Mouse (Mus musculus): ENCODE data around the gene Kat2b. TPM values are rescaled to one million over a fixed set of nuclear protein-coding genes. Genes with fewer than 3 reads are reported as not detected.
"Not testable (repeated sequence)": the region's sequence is repeated elsewhere in the genome, so short reads cannot be mapped to it uniquely, and the experiment has no call there.

The Kat2b gene
- polyA plus RNA-seq (2012; ENCODE audit: insufficient read depth, insufficient read length, missing spikeins): 34.4 and 48.5 TPM in 2 replicates

DNA sequence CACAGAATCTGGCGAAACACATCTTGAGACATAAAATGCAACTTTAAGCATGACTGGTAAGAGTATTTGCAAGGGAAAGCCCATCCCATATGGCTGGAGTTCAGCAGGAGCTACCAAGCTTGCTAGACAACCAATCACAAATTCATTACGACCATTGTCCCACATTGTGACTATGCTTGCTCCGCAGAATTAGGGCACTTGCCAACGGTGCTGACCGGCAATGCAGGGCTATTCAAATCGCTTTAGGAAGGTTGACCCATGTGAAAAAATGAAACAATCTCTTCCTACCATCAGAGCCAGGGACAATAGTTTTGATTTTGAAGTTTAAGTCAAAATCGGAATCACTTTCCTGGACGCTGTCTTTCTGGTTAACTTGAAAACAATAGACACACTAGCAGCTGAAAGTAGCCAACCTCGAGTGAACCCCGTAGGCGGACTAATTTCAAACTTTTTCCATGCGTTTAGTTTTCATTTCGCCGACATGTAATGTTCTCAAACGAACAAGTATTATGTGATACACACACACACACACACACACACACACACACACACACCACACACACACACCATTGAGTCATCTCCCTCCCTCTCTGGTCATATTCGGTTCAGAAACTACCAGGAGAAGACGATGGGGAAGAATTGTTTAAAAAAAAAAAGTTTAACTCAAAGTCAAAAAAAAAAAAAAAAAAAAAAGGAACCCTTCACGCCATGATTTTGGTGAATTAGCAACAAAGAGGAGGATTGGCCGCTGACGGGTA is at the start of gene Kat2b:
Kat2b (plus strand) TSS at position 701 of the 758 bp plus-strand sequence.
- Histone ChIP-seq H3K4me1 (ENCODE audit: control insufficient read depth, insufficient read depth, low read length) (peaks cover 21% of the 10 kb centered on the region), H3K27ac (ENCODE audit: insufficient read depth, low read depth, low read length) (peak within 1 kb of the TSS; percentile 91), H3K4me3 (ENCODE audit: insufficient read depth, low read length) (peak within 1 kb of the TSS; percentile 93)
- TF ChIP-seq POLR2A (IDR thresholded peaks at IDR 0.05; ENCODE audit: borderline replicate concordance, low read depth, low read length) (no peak), CTCF (IDR thresholded peaks at IDR 0.05; ENCODE audit: low read depth, low read length) (no peak)

DNA sequence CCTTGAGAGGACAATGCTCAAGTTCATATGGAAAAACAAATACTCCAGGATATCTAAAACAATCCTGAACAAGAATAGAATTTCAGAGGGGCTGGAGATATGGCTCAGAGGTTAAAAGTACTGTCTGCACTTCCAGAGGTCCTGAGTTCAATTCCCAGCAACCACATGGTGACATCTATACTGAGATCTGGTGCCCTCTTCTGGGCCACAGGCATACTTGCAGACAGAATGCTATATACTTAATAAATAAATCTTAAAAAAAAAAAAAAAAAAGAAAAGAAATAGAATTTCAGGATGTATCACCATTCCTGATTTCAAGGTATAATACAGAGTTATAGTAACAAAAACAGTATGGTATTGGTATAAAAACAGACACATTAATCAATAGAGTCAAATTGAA is 47.3 kb upstream of the Kat2b start:
- H3K4me3 ChIP-seq (ENCODE audit: insufficient read depth, low read length): no peak overlapping the region
- H3K4me1 ChIP-seq (ENCODE audit: control insufficient read depth, insufficient read depth, low read length): no peaks in the 10 kb centered on the region
- TF ChIP-seq CTCF (IDR thresholded peaks at IDR 0.05; ENCODE audit: low read depth, low read length): no peak
- TF ChIP-seq POLR2A (IDR thresholded peaks at IDR 0.05; ENCODE audit: borderline replicate concordance, low read depth, low read length): no peak
- no peak overlapping the region for H3K27ac ChIP-seq (ENCODE audit: insufficient read depth, low read depth, low read length)

DNA sequence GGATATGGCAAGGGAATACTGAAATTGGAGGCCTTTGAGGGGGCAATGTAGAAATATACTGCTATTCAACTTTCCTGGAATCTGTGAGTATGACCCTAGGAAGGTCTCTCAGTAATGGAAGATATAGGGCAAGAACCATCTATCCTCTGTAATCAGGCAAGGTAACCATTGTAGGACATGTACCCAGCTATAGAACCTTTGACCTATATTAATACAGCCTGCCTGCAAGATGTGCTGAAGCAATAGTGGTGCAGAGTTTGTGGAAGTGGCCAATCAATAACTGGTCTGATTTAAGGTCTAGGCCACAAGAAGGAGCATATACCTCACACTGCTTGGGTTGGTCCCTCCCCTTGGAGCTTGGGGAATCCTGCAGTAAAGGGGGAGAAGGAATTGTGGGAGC is 46.2 kb upstream of the Kat2b start:
- Histone ChIP-seq H3K27ac (ENCODE audit: insufficient read depth, low read depth, low read length) (no peak overlapping the region), H3K4me1 (ENCODE audit: control insufficient read depth, insufficient read depth, low read length) (no peaks in the 10 kb centered on the region), H3K4me3 (ENCODE audit: insufficient read depth, low read length) (no peak overlapping the region)
- TF ChIP-seq POLR2A (IDR thresholded peaks at IDR 0.05; ENCODE audit: borderline replicate concordance, low read depth, low read length) (no peak), CTCF (IDR thresholded peaks at IDR 0.05; ENCODE audit: low read depth, low read length) (no peak)

DNA sequence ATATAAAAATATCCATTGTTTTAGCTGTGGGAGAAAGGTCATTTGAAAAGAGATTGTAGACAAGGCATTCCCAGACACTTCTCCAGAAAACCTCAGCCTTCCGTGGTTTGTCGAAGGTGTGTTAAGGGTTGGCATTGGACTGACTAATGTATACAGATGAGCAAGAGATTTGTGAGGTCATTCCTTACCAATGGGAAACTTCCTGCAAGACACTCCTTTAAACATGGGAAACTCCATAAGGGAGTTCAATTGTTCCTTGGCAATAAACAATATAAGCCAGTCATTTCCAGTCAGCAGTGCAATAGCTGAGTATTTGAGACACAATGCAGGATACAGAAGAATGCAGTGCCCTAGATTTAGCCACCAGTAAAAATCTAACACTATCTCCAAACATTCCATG is 38.6 kb upstream of the Kat2b start:
- no peak overlapping the region for H3K4me3 ChIP-seq (ENCODE audit: insufficient read depth, low read length)
- TF ChIP-seq POLR2A (IDR thresholded peaks at IDR 0.05; ENCODE audit: borderline replicate concordance, low read depth, low read length) (no peak), CTCF (IDR thresholded peaks at IDR 0.05; ENCODE audit: low read depth, low read length) (no peak)
- no peaks in the 10 kb centered on the region for H3K4me1 ChIP-seq (ENCODE audit: control insufficient read depth, insufficient read depth, low read length)
- no peak overlapping the region for H3K27ac ChIP-seq (ENCODE audit: insufficient read depth, low read depth, low read length)

DNA sequence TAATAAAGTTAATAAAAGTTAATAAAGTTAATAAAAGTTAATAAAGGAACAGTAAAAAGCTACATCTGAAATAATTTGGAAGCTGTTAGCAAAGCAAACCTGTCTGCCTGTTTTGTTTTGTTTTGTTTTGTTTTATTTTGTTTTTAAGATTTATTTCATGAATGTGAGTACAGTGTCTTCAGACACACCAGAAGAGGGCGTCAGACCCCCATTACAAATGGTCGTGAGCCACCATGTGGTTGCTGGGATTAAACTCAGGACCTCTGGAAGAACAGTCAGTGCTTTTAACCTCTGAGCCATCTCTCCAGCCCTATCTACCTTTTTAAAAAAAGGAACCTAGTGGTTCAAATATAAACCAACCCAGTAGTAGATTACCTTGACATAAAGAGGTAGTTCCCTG is 35.5 kb upstream of the Kat2b start:
- Histone ChIP-seq H3K4me3 (ENCODE audit: insufficient read depth, low read length) (no peak overlapping the region), H3K27ac (ENCODE audit: insufficient read depth, low read depth, low read length) (no peak overlapping the region), H3K4me1 (ENCODE audit: control insufficient read depth, insufficient read depth, low read length) (no peaks in the 10 kb centered on the region)
- TF ChIP-seq POLR2A (IDR thresholded peaks at IDR 0.05; ENCODE audit: borderline replicate concordance, low read depth, low read length) (no peak), CTCF (IDR thresholded peaks at IDR 0.05; ENCODE audit: low read depth, low read length) (no peak)

DNA sequence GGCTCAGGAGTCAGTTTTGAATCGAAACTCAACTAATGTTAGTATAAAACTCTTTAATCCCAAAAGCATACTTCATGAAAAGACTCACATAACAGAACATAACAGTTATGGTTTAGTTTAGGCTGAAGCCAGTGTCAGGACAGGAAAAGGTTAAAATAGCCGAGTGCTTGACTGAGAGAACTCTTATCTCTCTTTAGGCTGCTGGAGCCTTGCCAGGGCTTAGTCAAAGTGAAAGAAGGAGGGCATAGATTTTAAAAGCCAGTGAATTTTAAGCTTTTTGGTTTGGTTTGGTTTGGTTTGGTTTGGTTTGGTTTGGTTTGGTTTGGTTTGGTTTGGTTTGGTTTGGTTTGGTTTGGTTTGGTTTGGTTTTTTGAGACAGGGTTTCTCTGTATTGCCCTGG is 34.2 kb upstream of the Kat2b start:
- no peak for TF ChIP-seq CTCF (IDR thresholded peaks at IDR 0.05; ENCODE audit: low read depth, low read length)
- TF ChIP-seq POLR2A (IDR thresholded peaks at IDR 0.05; ENCODE audit: borderline replicate concordance, low read depth, low read length): no peak
- H3K4me1 ChIP-seq (ENCODE audit: control insufficient read depth, insufficient read depth, low read length): no peaks in the 10 kb centered on the region
- H3K27ac ChIP-seq (ENCODE audit: insufficient read depth, low read depth, low read length): no peak overlapping the region
- H3K4me3 ChIP-seq (ENCODE audit: insufficient read depth, low read length): no peak overlapping the region

DNA sequence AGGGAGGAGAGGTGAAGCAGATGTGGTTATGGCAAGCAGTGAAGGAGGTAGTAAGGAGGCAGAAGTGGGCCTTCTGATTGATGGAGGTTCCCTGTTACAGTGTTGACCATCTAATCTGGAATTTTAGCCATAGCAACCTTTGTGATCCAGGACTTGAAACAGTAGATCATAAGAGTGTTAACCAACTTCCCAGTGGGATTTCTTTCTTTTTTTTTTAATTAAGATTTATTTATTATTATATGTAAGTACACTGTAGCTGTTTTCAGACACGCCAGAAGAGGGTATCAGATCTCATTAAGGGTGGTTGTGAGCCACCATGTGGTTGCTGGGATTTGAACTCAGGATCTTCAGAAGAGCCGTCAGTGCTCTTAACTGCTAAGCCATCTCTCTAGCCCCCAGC is 27.3 kb upstream of the Kat2b start, which contains the start of gene Pp2d1:
Pp2d1 (minus strand) TSS at position 101 of the 400 bp plus-strand sequence.
- H3K27ac ChIP-seq (ENCODE audit: insufficient read depth, low read depth, low read length); H3K4me3 ChIP-seq (ENCODE audit: insufficient read depth, low read length); H3K4me1 ChIP-seq (ENCODE audit: control insufficient read depth, insufficient read depth, low read length): not testable (repeated sequence)

DNA sequence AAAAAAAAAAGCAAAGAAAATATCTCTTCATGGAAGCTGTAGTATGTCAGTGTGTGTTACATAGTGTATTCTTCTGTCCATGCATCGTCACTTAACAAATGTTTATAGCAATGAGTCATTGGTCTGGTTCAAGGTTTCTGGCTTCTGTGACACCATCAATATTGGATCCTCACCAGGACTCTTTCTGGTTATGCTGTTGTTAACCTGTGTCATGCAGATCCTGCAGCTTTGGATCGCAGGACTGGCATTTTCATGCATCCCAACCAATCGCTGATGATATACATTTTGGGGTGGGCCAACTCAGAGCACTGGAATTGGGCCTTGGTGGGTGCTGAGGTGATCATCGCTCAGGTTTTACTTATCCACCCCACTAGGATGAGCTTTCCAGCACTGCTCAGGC is 24.1 kb upstream of the Kat2b start:
- H3K4me1 ChIP-seq (ENCODE audit: control insufficient read depth, insufficient read depth, low read length): no peaks in the 10 kb centered on the region
- no peak overlapping the region for H3K4me3 ChIP-seq (ENCODE audit: insufficient read depth, low read length)
- no peak overlapping the region for H3K27ac ChIP-seq (ENCODE audit: insufficient read depth, low read depth, low read length)
- TF ChIP-seq CTCF (IDR thresholded peaks at IDR 0.05; ENCODE audit: low read depth, low read length) (no peak), POLR2A (IDR thresholded peaks at IDR 0.05; ENCODE audit: borderline replicate concordance, low read depth, low read length) (no peak)

DNA sequence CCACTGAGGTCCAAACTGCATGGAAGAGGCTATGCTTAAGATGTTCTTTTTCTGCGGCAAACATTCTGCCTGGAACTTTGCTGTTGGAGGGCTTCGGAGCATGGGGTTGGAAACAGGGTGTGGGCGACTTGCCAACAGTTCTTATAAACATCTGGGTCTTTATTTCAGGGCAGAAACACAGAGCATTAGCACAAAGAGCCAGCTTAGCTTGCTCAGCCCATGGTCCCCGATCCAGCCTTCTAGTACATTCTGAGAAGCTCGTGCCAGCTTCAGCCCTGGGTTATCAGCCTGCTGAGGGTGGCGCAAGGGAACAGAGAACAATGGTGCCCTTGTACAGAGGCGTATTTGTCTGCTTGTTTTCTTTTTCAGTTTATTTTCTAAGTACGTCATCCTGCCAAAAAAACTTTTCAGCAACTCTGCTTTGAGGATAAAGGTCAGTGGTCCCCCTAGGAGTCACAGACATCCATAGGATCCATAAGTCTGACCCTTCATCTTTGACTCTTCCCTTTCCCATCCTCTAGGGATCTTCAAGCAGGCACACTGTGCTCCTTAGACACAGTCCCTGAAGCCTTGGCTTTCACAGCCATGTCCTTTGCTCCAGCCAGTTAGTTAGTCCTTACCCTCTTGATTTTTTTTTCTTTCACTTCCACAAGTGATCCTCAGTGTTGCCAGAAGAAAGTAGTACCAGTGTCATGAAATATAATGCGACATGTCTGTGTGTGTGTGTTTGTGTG is 22.9 kb upstream of the Kat2b start:
- no peak overlapping the region for H3K27ac ChIP-seq (ENCODE audit: insufficient read depth, low read depth, low read length)
- H3K4me3 ChIP-seq (ENCODE audit: insufficient read depth, low read length): no peak overlapping the region
- H3K4me1 ChIP-seq (ENCODE audit: control insufficient read depth, insufficient read depth, low read length): no peaks in the 10 kb centered on the region
- no peak for TF ChIP-seq CTCF (IDR thresholded peaks at IDR 0.05; ENCODE audit: low read depth, low read length)
- TF ChIP-seq POLR2A (IDR thresholded peaks at IDR 0.05; ENCODE audit: borderline replicate concordance, low read depth, low read length): no peak

All from bone marrow macrophage, adult 2 months (primary cell).